Mouse (Mus musculus) lung, embryonic 15.5 days (tissue): ENCODE data around the gene Flywch2. TPM values are rescaled to one million over a fixed set of nuclear protein-coding genes. Genes with fewer than 3 reads are reported as not detected.

Source experiments
- ATAC-seq: fragments of 200-750 bp; cut with Nextera tagmentation; 2 replicates; pipeline ENCODE4 v1.8.0; 2017; ENCODE audit warnings: moderate number of reproducible peaks, borderline replicate concordance; ENCODE audit not compliant: low FRiP score, low TSS enrichment; ENCODE audit errors: extremely low read depth
- H3K27ac ChIP-seq: fragments of 300-500 bp; sonication (generic); 2 replicates; pipeline ENCODE4 v1.5.1; 2015; ENCODE audit warnings: moderate library complexity, mild to moderate bottlenecking, inconsistent platforms
- H3K27me3 ChIP-seq: fragments of 300-500 bp; sonication (generic); 2 replicates; pipeline ENCODE4 v1.6.1; 2015; ENCODE audit warnings: inconsistent platforms
- H3K36me3 ChIP-seq: fragments of 300-500 bp; sonication (generic); 2 replicates; pipeline ENCODE4 v1.6.1; 2015; ENCODE audit warnings: inconsistent platforms
- H3K4me1 ChIP-seq: fragments of 300-500 bp; sonication (generic); 2 replicates; pipeline ENCODE4 v1.6.1; 2015; ENCODE audit warnings: inconsistent platforms
- H3K4me2 ChIP-seq: fragments of 300-500 bp; sonication (generic); 2 replicates; pipeline ENCODE4 v1.6.1; 2015; ENCODE audit warnings: inconsistent platforms, mild to moderate bottlenecking, moderate library complexity
- H3K4me3 ChIP-seq: fragments of 300-500 bp; sonication (generic); 2 replicates; pipeline ENCODE4 v1.5.1; 2015; ENCODE audit warnings: mild to moderate bottlenecking, inconsistent platforms
- H3K9ac ChIP-seq: fragments of 300-500 bp; sonication (generic); 2 replicates; pipeline ENCODE4 v1.6.1; 2015; ENCODE audit warnings: inconsistent platforms
- H3K9me3 ChIP-seq: fragments of 300-500 bp; sonication (generic); 2 replicates; pipeline ENCODE4 v1.6.1; 2016; ENCODE audit warnings: inconsistent platforms
- WGBS: fragments of 180-500 bp; shearing (Covaris S2); methylation state at CpG from one replicate; pipeline ENCODE4 v1.1.7; 2015; 5-methylcytosine and 5-hydroxymethylcytosine counted together
- polyA plus RNA-seq: library from polyadenylated mRNA; unstranded; fragments of >200 nt; fragmentation: Nextera tagmentation; extraction: Ambion mirVana; gene quantifications from 2 replicates; pipeline ENCODE4 v1.2.1, GENCODE M21; 2015

Gene Flywch2
- polyA plus RNA-seq, 1 experiment from 2014 or later = 28.4 TPM

GRCm38 (mm10) chr17:23770493-23770892, 15.4 kb downstream of the Flywch2 start:
- peak overlapping the region; percentile 90; the same call in 1 of the 2 replicates for H3K9ac ChIP-seq
- 21% methylated on average over 2 of the region's 2 CpGs for WGBS
- no peaks in the 10 kb centered on the region for H3K9me3 ChIP-seq
- ATAC-seq = no peak
- no peaks in the 10 kb centered on the region for H3K27me3 ChIP-seq
- peak overlapping the region; percentile 66 for H3K4me2 ChIP-seq
- H3K36me3 ChIP-seq = no peaks in the 10 kb centered on the region
- no peak overlapping the region for H3K27ac ChIP-seq
- H3K4me3 ChIP-seq = peak overlapping the region; percentile 78
- H3K4me1 ChIP-seq = peaks cover 8% of the 10 kb centered on the region; the same call in 1 of the 2 replicates

GRCm38 (mm10) chr17:23762976-23763375, 22.9 kb downstream of the Flywch2 start:
- Histone ChIP-seq H3K27ac (no peak overlapping the region), H3K4me2 (no peak overlapping the region), H3K27me3 (no peaks in the 10 kb centered on the region), H3K9me3 (no peaks in the 10 kb centered on the region), H3K4me3 (no peak overlapping the region), H3K4me1 (no peaks in the 10 kb centered on the region), H3K9ac (no peak overlapping the region), H3K36me3 (peaks cover 38% of the 10 kb centered on the region)
- 90% methylated on average over 11 of the region's 11 CpGs for WGBS
- ATAC-seq = no peak

- WGBS = 93% methylated on average over 3 of the region's 3 CpGs
- Histone ChIP-seq H3K27me3 (no peaks in the 10 kb centered on the region), H3K9ac (no peak overlapping the region), H3K4me3 (no peak overlapping the region), H3K9me3 (no peaks in the 10 kb centered on the region), H3K36me3 (peaks cover 55% of the 10 kb centered on the region), H3K4me1 (no peaks in the 10 kb centered on the region), H3K4me2 (no peak overlapping the region), H3K27ac (no peak overlapping the region)
- ATAC-seq = no peak
These were observed 24.7 kb downstream of the Flywch2 start for GRCm38 (mm10) chr17:23761155-23761554.

- no peaks in the 10 kb centered on the region for H3K27me3 ChIP-seq
- H3K9me3 ChIP-seq = no peaks in the 10 kb centered on the region
- no peaks in the 10 kb centered on the region for H3K4me1 ChIP-seq
- H3K36me3 ChIP-seq = peaks cover 65% of the 10 kb centered on the region
- H3K4me2 ChIP-seq = no peak overlapping the region
- no peak for ATAC-seq
- no peak overlapping the region for H3K27ac ChIP-seq
- no peak overlapping the region for H3K9ac ChIP-seq
- H3K4me3 ChIP-seq = no peak overlapping the region
- WGBS = 89% methylated on average over 9 of the region's 9 CpGs
These were observed 25.6 kb downstream of the Flywch2 start for GRCm38 (mm10) chr17:23760231-23760630.

- peaks cover 72% of the 10 kb centered on the region for H3K36me3 ChIP-seq
- no peak overlapping the region for H3K27ac ChIP-seq
- no peaks in the 10 kb centered on the region for H3K9me3 ChIP-seq
These were observed 27.1 kb downstream of the Flywch2 start for GRCm38 (mm10) chr17:23758801-23759200.

GRCm38 (mm10) chr17:23757581-23757980, 28.3 kb downstream of the Flywch2 start:
- no peak overlapping the region for H3K4me2 ChIP-seq
- no peak overlapping the region for H3K4me3 ChIP-seq
- no peaks in the 10 kb centered on the region for H3K27me3 ChIP-seq
- no peaks in the 10 kb centered on the region for H3K4me1 ChIP-seq
- H3K36me3 ChIP-seq = peaks cover 85% of the 10 kb centered on the region
- no peak for ATAC-seq
- H3K27ac ChIP-seq = no peak overlapping the region
- 92% methylated on average over 9 of the region's 9 CpGs for WGBS
- no peak overlapping the region for H3K9ac ChIP-seq
- no peaks in the 10 kb centered on the region for H3K9me3 ChIP-seq

More at GRCm38 (mm10) chr17:23758801-23759200, 27.1 kb downstream of the Flywch2 start:
- Histone ChIP-seq H3K4me1 (no peaks in the 10 kb centered on the region), H3K27me3 (no peaks in the 10 kb centered on the region), H3K9ac (no peak overlapping the region), H3K4me2 (no peak overlapping the region), H3K4me3 (no peak overlapping the region)
- 88% methylated on average over 8 of the region's 8 CpGs for WGBS
- ATAC-seq = no peak

- WGBS = 74% methylated on average over 13 of the region's 13 CpGs
- peak overlapping the region; percentile 16; the same call in 1 of the 2 replicates for H3K27ac ChIP-seq
- no peaks in the 10 kb centered on the region for H3K4me1 ChIP-seq
- H3K4me2 ChIP-seq = peak overlapping the region; percentile 29; the same call in 1 of the 2 replicates
- H3K4me3 ChIP-seq = no peak overlapping the region
- ATAC-seq = 0 out of 2 replicates have a peak, but pooled peaks have one; percentile 27
- no peaks in the 10 kb centered on the region for H3K27me3 ChIP-seq
- H3K9me3 ChIP-seq = no peaks in the 10 kb centered on the region
- peaks cover 70% of the 10 kb centered on the region for H3K36me3 ChIP-seq
- no peak overlapping the region for H3K9ac ChIP-seq
These were observed 30.2 kb downstream of the Flywch2 start for GRCm38 (mm10) chr17:23755689-23756088.

GRCm38 (mm10) chr17:23749400-23750191, 36.3 kb downstream of the Flywch2 start:
- H3K36me3 ChIP-seq = peaks cover 22% of the 10 kb centered on the region
- peaks cover 37% of the 10 kb centered on the region for H3K27me3 ChIP-seq
- H3K9ac ChIP-seq = no peak overlapping the region
- 80% methylated on average over 11 of the region's 11 CpGs for WGBS
- H3K4me1 ChIP-seq = peaks cover 21% of the 10 kb centered on the region
- peak overlapping the region; percentile 32; the same call in 1 of the 2 replicates for H3K4me3 ChIP-seq
- 0 out of 2 replicates have a peak, but pooled peaks have one; percentile 15 for ATAC-seq
- H3K4me2 ChIP-seq = peak overlapping the region; percentile 43
- no peaks in the 10 kb centered on the region for H3K9me3 ChIP-seq
- no peak overlapping the region for H3K27ac ChIP-seq

- ATAC-seq = no peak
- Histone ChIP-seq H3K9me3 (no peaks in the 10 kb centered on the region), H3K27me3 (peaks cover 45% of the 10 kb centered on the region), H3K27ac (no peak overlapping the region), H3K4me3 (peak overlapping the region; percentile 32), H3K4me2 (peak overlapping the region; percentile 43), H3K36me3 (peaks cover 15% of the 10 kb centered on the region), H3K4me1 (peaks cover 23% of the 10 kb centered on the region), H3K9ac (no peak overlapping the region)
- 31% methylated on average over 10 of the region's 10 CpGs for WGBS
These were observed 37.1 kb downstream of the Flywch2 start for GRCm38 (mm10) chr17:23748631-23749391.

GRCm38 (mm10) chr17:23748026-23748425, 37.9 kb downstream of the Flywch2 start:
- no peak for ATAC-seq
- Histone ChIP-seq H3K4me2 (no peak overlapping the region), H3K27me3 (peaks cover 52% of the 10 kb centered on the region), H3K9ac (no peak overlapping the region), H3K4me3 (no peak overlapping the region), H3K9me3 (no peaks in the 10 kb centered on the region), H3K4me1 (peaks cover 23% of the 10 kb centered on the region), H3K36me3 (peaks cover 7% of the 10 kb centered on the region; the same call in 1 of the 2 replicates), H3K27ac (no peak overlapping the region)
- WGBS = 18% methylated on average over 6 of the region's 6 CpGs

GRCm38 (mm10) chr17:23747471-23747870, 38.4 kb downstream of the Flywch2 start:
- Histone ChIP-seq H3K4me1 (peaks cover 25% of the 10 kb centered on the region), H3K36me3 (peaks cover 1% of the 10 kb centered on the region; the same call in 1 of the 2 replicates), H3K9me3 (no peaks in the 10 kb centered on the region), H3K4me2 (no peak overlapping the region), H3K9ac (no peak overlapping the region), H3K27me3 (peaks cover 58% of the 10 kb centered on the region), H3K27ac (no peak overlapping the region), H3K4me3 (no peak overlapping the region)
- no peak for ATAC-seq
- WGBS = 71% methylated on average over 3 of the region's 3 CpGs

- no peak overlapping the region for H3K4me3 ChIP-seq
- H3K9ac ChIP-seq = no peak overlapping the region
- no peak for ATAC-seq
- H3K4me2 ChIP-seq = no peak overlapping the region
- no peaks in the 10 kb centered on the region for H3K9me3 ChIP-seq
- H3K27me3 ChIP-seq = peaks cover 65% of the 10 kb centered on the region
- H3K27ac ChIP-seq = no peak overlapping the region
- WGBS = 78% methylated on average over 3 of the region's 3 CpGs
- H3K36me3 ChIP-seq = no peaks in the 10 kb centered on the region
- H3K4me1 ChIP-seq = peaks cover 31% of the 10 kb centered on the region
These were observed 39.1 kb downstream of the Flywch2 start for GRCm38 (mm10) chr17:23746767-23747166.
